Mouse (Mus musculus) liver, postnatal 0 days (tissue): ENCODE data around the gene Nrgn.

Experiments used
- CTCF ChIP-seq: sonication (generic); IDR thresholded peaks from 2 replicates; pipeline ENCODE4 v1.5.1; 2016; ENCODE audit warnings: antibody characterized with exemption, low read depth
- EP300 ChIP-seq: IDR thresholded peaks from 2 replicates; pipeline ENCODE4 v1.6.1; 2016; ENCODE audit warnings: antibody characterized with exemption, low read depth, mild to moderate bottlenecking

GRCm38 (mm10) chr9:37540226-37540625, 12.5 kb downstream of the Nrgn start:
- TF ChIP-seq CTCF (no peak), EP300 (no peak)
